In the genomic region with DNA sequence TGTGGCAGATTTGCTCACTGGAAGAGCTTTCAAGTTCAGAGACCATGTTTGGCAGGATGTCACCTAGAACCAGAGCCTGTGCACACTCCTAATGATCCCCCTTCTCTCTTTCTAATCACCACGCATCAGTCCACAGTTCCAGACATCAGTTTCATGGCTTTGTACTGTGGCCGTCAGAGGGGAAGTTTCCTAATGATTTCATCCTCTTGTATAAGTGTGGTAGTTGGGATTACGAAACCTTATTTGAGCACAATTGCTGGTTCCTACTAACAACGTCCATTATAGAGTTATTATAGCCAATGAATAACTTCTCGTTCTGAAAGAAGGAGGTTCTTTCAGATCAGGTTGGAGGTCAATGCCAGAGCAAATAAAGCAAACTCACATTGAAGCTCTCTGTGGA, we compare ENCODE assay signal across 20 mouse cellular contexts.
"Had no signal": no experiment of that assay in that cellular context is flagged by ENCODE, and none has a peak within 500 bp of the region (broad histone marks: within the 10 kb centered on the region; RNA-seq: fewer than 3 reads in every experiment).

No protein-coding gene starts in this region.

- H3K27me3 ChIP-seq: liver, embryonic 12.5 days; lung, embryonic 15.5 days; megakaryocyte, embryonic 14.5 days; midbrain, embryonic 12.5 days; neural tube, embryonic 12.5 days; stomach, embryonic 15.5 days had no signal

- H3K4me2 ChIP-seq: liver, embryonic 12.5 days; lung, embryonic 15.5 days; midbrain, embryonic 12.5 days; neural tube, embryonic 12.5 days; stomach, embryonic 15.5 days had no signal

- DNase-seq: lung, adult 2 months; lung, postnatal 14 days; lung, postnatal 36 days; midbrain, embryonic 14.5 days; right cerebral cortex, postnatal 14 days; thymus, adult 2 months; thymus, postnatal 14 days; thymus, postnatal 36 days had no signal

- H3K9ac ChIP-seq: liver, embryonic 12.5 days; liver, embryonic 14.5 days; lung, embryonic 15.5 days; midbrain, embryonic 12.5 days; neural tube, embryonic 12.5 days; stomach, embryonic 15.5 days had no signal

- H3K4me1 ChIP-seq: liver, embryonic 12.5 days; lung, embryonic 15.5 days; megakaryocyte, embryonic 14.5 days; midbrain, embryonic 12.5 days; neural tube, embryonic 12.5 days; stomach, embryonic 15.5 days had no signal

- ATAC-seq: liver, embryonic 12.5 days; lung, postnatal 0 days; midbrain, embryonic 16.5 days had no signal

- H3K36me3 ChIP-seq: liver, embryonic 12.5 days; lung, embryonic 15.5 days; midbrain, embryonic 12.5 days; neural tube, embryonic 12.5 days; stomach, embryonic 15.5 days had no signal

- H3K9me3 ChIP-seq: liver, embryonic 12.5 days; lung, embryonic 15.5 days; midbrain, embryonic 12.5 days; neural tube, embryonic 12.5 days; stomach, embryonic 15.5 days had no signal

- H3K4me3 ChIP-seq: liver, embryonic 12.5 days; lung, embryonic 15.5 days; megakaryocyte, embryonic 14.5 days; midbrain, embryonic 12.5 days; myocyte; neural tube, embryonic 12.5 days; stomach, embryonic 15.5 days had no signal

- H3K27ac ChIP-seq: liver, embryonic 12.5 days; liver, embryonic 14.5 days; lung, embryonic 15.5 days; macrophage; midbrain, embryonic 12.5 days; neural tube, embryonic 12.5 days; stomach, embryonic 15.5 days; stomach, postnatal 0 days had no signal
